8 mouse cellular contexts compared by ENCODE assay signal in the genomic region with DNA sequence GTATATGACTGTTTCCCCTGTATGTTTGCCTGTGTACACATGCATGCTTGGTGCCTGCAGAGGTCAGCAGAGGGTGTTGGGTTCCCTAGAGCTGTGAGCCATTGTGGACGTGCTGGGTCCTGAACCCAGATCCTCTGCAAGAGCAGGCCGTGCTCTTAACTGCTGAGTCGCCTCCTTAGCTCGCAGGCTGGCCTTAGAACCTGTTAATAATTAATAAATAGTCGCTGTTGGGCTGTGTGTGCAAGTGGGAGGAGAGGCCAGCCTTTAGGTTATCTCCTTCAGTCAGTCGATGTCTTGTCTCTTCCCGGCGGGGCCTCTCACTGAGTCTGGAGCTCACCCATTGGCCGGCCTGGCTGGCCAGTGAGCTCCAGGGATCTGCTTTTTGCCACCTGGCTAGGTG. TPM values are rescaled to one million over a fixed set of nuclear protein-coding genes. Genes with fewer than 3 reads are reported as not detected.
DNase-seq lines count a peak whose midpoint lies in the region; ATAC-seq and TF ChIP-seq lines count a peak whose summit lies in the region.

No protein-coding gene starts in this region.

- no peaks in the 10 kb centered on the region for H3K9me3 ChIP-seq in forebrain, postnatal 0 days (ENCODE audit: low read length)
- H3K9me3 ChIP-seq in forebrain, embryonic 16.5 days (ENCODE audit: control insufficient read depth, low read length) = no peaks in the 10 kb centered on the region
- no peaks in the 10 kb centered on the region for H3K9me3 ChIP-seq in neural tube, embryonic 13.5 days

- peaks cover 6% of the 10 kb centered on the region for H3K4me1 ChIP-seq in forebrain, postnatal 0 days (ENCODE audit: insufficient read depth)
- peaks cover 26% of the 10 kb centered on the region for H3K4me1 ChIP-seq in forebrain, embryonic 16.5 days (replicated peaks; ENCODE audit: control insufficient read depth, insufficient read depth, low read length)
- peaks cover 38% of the 10 kb centered on the region for H3K4me1 ChIP-seq in neural tube, embryonic 13.5 days (replicated peaks)

- no peak for DNase-seq in forebrain, postnatal 0 days
- no peak for DNase-seq in neural tube, embryonic 10.5 days (ENCODE audit: extremely low spot score, low spot score)
- DNase-seq in kidney, postnatal 36 days = peak; percentile 46 to 51
- peak; percentile 86 for DNase-seq in yolk sac, embryonic 10.5 days (ENCODE audit: low spot score)
- no peak for DNase-seq in embryo, embryonic 10.5 days (ENCODE audit: low spot score)
- no peak for DNase-seq in adrenal gland, postnatal 25 days

- H3K27me3 ChIP-seq in forebrain, postnatal 0 days (ENCODE audit: insufficient read depth, low read length) = no peaks in the 10 kb centered on the region
- H3K27me3 ChIP-seq in forebrain, embryonic 16.5 days (replicated peaks; ENCODE audit: control insufficient read depth, insufficient read depth, low read length) = no peaks in the 10 kb centered on the region
- H3K27me3 ChIP-seq in neural tube, embryonic 13.5 days = no peaks in the 10 kb centered on the region

- WGBS in forebrain, postnatal 0 days = 84% methylated on average over 9 of the region's 9 CpGs
- 86% methylated on average over 9 of the region's 9 CpGs for WGBS in forebrain, embryonic 16.5 days
- WGBS in neural tube, embryonic 13.5 days = 66% methylated on average over 9 of the region's 9 CpGs

- H3K36me3 ChIP-seq in forebrain, postnatal 0 days (ENCODE audit: insufficient read depth) = no peaks in the 10 kb centered on the region
- no peaks in the 10 kb centered on the region for H3K36me3 ChIP-seq in forebrain, embryonic 16.5 days (ENCODE audit: control insufficient read depth, insufficient read depth)
- no peaks in the 10 kb centered on the region for H3K36me3 ChIP-seq in neural tube, embryonic 13.5 days

- H3K4me2 ChIP-seq in forebrain, postnatal 0 days (ENCODE audit: low read depth) = no peak overlapping the region
- H3K4me2 ChIP-seq in forebrain, embryonic 16.5 days (ENCODE audit: low read length) = no peak overlapping the region
- peak overlapping the region; percentile 87; the same call in 1 of the 2 replicates for H3K4me2 ChIP-seq in neural tube, embryonic 13.5 days

- no peak overlapping the region for H3K27ac ChIP-seq in forebrain, postnatal 0 days (ENCODE audit: low read depth, low read length)
- no peak overlapping the region for H3K27ac ChIP-seq in forebrain, embryonic 16.5 days (ENCODE audit: low read length)
- H3K27ac ChIP-seq in neural tube, embryonic 13.5 days (replicated peaks) = no peak overlapping the region

- H3K4me3 ChIP-seq in forebrain, postnatal 0 days (ENCODE audit: low read depth, low read length) = no peak overlapping the region
- H3K4me3 ChIP-seq in forebrain, embryonic 16.5 days (replicated peaks; ENCODE audit: low read length) = no peak overlapping the region
- no peak overlapping the region for H3K4me3 ChIP-seq in neural tube, embryonic 13.5 days

- H3K9ac ChIP-seq in forebrain, postnatal 0 days = no peak overlapping the region
- H3K9ac ChIP-seq in forebrain, embryonic 16.5 days (replicated peaks; ENCODE audit: low read depth, low read length) = no peak overlapping the region
- H3K9ac ChIP-seq in neural tube, embryonic 13.5 days = no peak overlapping the region

- peak; percentile 10; the same call in 1 of the 2 replicates for TF ChIP-seq CTCF in forebrain, postnatal 0 days (IDR thresholded peaks at IDR 0.05; ENCODE audit: low read depth)

- ATAC-seq in forebrain, postnatal 0 days = no peak
- no peak for ATAC-seq in forebrain, embryonic 16.5 days
- no peak for ATAC-seq in neural tube, embryonic 13.5 days (ENCODE audit: low read depth)

RNA-seq across cellular contexts. Expression of gene Zfyve21, which starts 3.0 kb away (rescaled TPM):
- 21.2 and 24.9 TPM in 2 replicates for total RNA-seq in forebrain, postnatal 0 days (2014; rRNA removed)
- polyA plus RNA-seq in forebrain, postnatal 0 days (2015; fragmentation: Nextera tagmentation; extraction: Ambion mirVana) = 27.3 and 29.5 TPM in 2 replicates
- 37.6 and 40.1 TPM in 2 replicates for polyA plus RNA-seq in forebrain, embryonic 16.5 days (2015; fragmentation: Nextera tagmentation; extraction: Ambion mirVana)
- polyA plus RNA-seq in neural tube, embryonic 13.5 days (2015; fragmentation: Nextera tagmentation; extraction: Ambion mirVana) = 41.4 and 50.1 TPM in 2 replicates
- total RNA-seq in adrenal gland, postnatal 25 days (2021) = 99.4 and 105 TPM in 2 replicates

RNA-seq across cellular contexts. Expression of gene Xrcc3, which starts 3.3 kb away (rescaled TPM):
- 2.5 and 7.2 TPM in 2 replicates for total RNA-seq in forebrain, postnatal 0 days (2014; rRNA removed)
- polyA plus RNA-seq in forebrain, postnatal 0 days (2015; fragmentation: Nextera tagmentation; extraction: Ambion mirVana) = 1.8 and 3.5 TPM in 2 replicates
- 3.3 and 4.5 TPM in 2 replicates for polyA plus RNA-seq in forebrain, embryonic 16.5 days (2015; fragmentation: Nextera tagmentation; extraction: Ambion mirVana)
- 2.6 and 2.8 TPM in 2 replicates for polyA plus RNA-seq in neural tube, embryonic 13.5 days (2015; fragmentation: Nextera tagmentation; extraction: Ambion mirVana)
- total RNA-seq in adrenal gland, postnatal 25 days (2021) = 14.7 and 17.7 TPM in 2 replicates

RNA-seq across cellular contexts. Expression of gene Klc1, which starts 58.3 kb away (rescaled TPM):
- total RNA-seq in forebrain, postnatal 0 days (2014; rRNA removed) = 596 and 608 TPM in 2 replicates
- polyA plus RNA-seq in forebrain, postnatal 0 days (2015; fragmentation: Nextera tagmentation; extraction: Ambion mirVana) = 592 and 640 TPM in 2 replicates
- polyA plus RNA-seq in forebrain, embryonic 16.5 days (2015; fragmentation: Nextera tagmentation; extraction: Ambion mirVana) = 460 and 493 TPM in 2 replicates
- 593 and 603 TPM in 2 replicates for polyA plus RNA-seq in neural tube, embryonic 13.5 days (2015; fragmentation: Nextera tagmentation; extraction: Ambion mirVana)
- total RNA-seq in adrenal gland, postnatal 25 days (2021) = 118 and 144 TPM in 2 replicates

Comparison
In these comparisons a context has a peak if more than half of its experiments do, and no peak if none do; other contexts are left out.
1. DNase-seq: peak in kidney, postnatal 36 days (2 of 2) and yolk sac, embryonic 10.5 days (single experiment); none in forebrain, postnatal 0 days (single experiment), neural tube, embryonic 10.5 days (single experiment), embryo, embryonic 10.5 days (single experiment) and adrenal gland, postnatal 25 days (single experiment).